Mouse (Mus musculus) embryonic facial prominence, embryonic 11.5 days (tissue): ENCODE results near the gene Ctps. TPM values are rescaled to one million over a fixed set of nuclear protein-coding genes. Genes with fewer than 3 reads are reported as not detected.

Experiments used
- polyA plus RNA-seq: library from polyadenylated mRNA; unstranded; fragments of >200 nt; fragmentation: Nextera tagmentation; extraction: Ambion mirVana; gene quantifications from 2 replicates; pipeline ENCODE4 v1.2.1, GENCODE M21; 2014

Gene Ctps
- polyA plus RNA-seq, 1 experiment from 2014 or later, result 145 TPM

Other genes starting within 250 kb of the Ctps start
- 27.2 and 31.4 TPM in 2 replicates for gene Scmh1, start 165.0 kb downstream of the Ctps start, polyA plus RNA-seq
- gene Slfnl1, start 38.0 kb downstream of the Ctps start, polyA plus RNA-seq, result 0.11 TPM in 1 of 2 replicates, not detected in the other
- gene Gm8439, start 18.5 kb upstream of the Ctps start, polyA plus RNA-seq, result not detected in 2 replicates
- gene Cited4, start 96.3 kb upstream of the Ctps start, polyA plus RNA-seq, result 7.1 and 7.6 TPM in 2 replicates
- 4.3 and 4.6 TPM in 2 replicates for gene Kcnq4, start 178.3 kb upstream of the Ctps start, polyA plus RNA-seq